Mouse (Mus musculus) cerebellum, adult 18-20 months (tissue): ENCODE measurements around the gene Igsf9b.

Experiments
- DNase-seq, 2 experiments: peaks; one replicate each; pipeline ENCODE4 v3.0.0; 2021

The Igsf9b gene

DNA sequence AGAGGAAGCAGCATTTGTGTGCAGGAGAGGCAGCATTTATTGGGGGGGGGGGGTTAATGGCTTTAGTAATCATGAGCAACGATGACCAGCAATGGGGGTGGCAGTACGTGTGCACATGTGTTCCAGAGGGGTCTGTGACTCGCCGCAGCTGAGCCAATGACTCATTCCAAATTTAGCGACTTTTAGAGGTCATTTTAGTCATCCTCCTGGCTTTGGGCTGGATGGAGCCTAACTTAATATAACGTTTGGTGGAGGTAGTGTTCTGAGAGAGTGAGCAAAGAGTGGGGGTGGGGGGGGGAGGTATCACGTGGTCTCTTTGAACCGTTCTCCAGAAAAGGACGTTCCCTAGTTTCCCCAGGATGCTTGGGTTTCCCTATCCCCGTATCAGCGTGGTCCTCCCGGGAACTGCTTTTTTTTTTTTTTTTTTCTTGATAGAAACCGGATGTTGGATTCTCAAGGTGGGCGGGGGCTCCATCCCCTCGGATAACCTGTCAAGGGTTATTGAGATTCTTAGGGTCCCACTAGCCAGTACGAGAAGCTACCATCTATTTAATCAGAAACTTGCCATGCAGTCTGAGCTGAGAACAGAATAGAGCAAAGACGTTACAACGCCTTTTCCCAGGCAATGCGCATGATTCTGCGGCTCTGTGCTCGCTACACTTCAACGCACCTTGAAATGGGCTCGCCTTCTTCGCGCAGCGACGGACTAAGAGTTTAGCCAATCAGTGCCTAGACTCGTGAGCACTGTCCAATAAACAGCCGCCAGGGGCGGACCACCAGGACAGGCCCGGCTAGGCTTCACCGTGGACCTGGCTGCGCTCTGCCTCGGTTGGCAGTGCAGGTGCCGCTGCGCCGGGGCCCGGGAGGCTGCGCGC, at the start of gene Igsf9b:
Gene Igsf9b, plus strand, starts transcription at position 794 of the 875 bp plus-strand sequence.
- DNase-seq = peak; percentile 97 to 99

DNA sequence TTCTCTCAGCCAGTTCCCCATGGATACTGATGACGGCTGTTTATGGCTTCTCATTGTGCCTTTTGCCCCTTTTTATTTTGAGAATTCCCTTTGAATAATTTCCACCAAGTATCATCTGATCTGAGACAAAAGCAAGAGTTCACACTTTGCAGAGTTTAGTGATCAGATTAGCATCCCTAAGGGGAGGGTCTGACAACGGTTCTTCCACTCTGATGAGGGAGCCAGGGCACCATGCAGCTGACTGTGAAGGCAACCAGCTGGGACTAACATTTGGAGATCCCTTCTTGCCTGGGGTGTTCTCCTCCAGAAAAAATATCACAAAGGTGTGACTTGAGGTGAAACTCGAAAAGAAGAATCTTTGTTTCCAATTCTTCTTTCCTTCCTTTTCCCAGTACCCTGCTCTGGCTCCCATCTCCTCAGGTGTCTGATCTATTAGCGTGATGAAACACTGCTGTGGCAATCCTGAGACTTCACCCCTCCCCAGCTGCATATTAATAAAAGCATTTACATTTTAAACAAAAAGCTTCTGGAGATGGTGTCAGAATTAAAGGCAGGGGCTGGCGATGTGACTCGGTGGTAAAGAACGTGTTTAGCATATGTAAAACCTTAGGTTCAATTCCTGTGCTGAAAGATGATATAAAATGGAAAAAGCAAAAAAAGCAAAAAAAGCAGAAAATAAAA, 46.8 kb upstream of the Igsf9b start:
- DNase-seq = no peak

DNA sequence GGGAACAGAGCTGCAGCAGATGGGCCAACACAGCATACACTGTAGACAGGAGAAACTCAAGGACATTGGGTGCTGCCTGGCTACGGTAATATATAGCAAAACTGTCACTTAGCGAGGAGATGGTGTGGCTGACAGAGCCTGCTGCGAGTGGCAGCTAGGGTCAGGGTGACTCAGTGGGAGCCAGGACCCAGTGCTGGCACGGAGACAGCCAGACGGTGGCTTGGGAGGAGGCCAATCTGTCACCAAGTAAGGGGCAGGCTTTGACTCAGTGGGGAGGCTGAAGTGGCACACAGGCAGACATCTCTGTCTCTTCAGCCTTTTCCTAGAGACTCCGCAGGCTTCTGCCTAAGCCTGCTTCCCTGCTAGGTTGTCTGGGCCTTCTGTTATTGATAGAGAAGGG, 42.5 kb upstream of the Igsf9b start:
- peak; percentile 71 to 73 for DNase-seq

DNA sequence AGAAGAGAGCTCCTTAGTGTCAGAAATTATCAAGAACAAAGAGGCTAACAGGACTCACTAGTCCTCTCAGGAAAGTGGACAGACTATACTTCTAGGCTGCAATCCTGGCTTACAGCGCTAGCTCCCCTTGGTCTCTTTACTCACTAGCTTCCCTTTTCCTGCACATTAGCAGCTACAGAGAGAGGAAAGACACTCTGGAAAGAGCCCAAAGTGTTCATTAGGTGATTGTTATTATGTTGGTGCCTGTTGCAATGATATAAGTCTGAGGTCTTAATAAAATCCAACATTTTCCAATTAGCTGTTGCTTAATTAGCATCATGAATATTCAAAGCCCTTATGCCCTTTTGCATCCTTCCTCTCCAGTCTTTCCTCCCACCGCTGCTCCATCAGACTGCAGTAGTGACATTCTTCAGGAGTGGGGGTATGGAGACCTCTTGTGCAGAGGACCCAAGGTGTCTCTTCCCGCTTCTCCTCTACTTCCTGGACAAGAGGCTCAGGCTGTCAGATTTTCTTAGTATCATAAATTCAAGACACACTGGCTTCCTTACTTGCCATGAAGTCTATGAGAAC, 38.5 kb upstream of the Igsf9b start:
- DNase-seq = no peak

DNA sequence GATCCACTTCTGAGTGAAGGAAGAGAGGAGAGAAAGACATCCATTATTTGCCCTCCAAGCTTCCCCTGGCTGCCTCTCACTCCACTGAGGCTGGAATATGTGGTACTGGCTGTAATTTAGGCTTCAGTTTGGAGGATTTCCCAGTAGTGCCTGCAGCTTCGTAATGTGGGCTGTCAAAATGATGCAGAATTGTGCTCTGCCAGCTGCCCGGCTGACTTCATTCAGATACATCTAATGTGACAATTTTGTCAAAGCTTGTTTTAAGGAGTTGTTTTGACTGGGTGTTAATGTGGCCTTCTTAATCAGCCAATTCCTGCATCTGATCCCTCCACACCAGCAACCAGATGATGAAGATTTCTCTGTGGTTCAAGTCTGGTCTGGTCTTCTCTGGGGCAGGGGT, 37.1 kb upstream of the Igsf9b start:
- DNase-seq = no peak

DNA sequence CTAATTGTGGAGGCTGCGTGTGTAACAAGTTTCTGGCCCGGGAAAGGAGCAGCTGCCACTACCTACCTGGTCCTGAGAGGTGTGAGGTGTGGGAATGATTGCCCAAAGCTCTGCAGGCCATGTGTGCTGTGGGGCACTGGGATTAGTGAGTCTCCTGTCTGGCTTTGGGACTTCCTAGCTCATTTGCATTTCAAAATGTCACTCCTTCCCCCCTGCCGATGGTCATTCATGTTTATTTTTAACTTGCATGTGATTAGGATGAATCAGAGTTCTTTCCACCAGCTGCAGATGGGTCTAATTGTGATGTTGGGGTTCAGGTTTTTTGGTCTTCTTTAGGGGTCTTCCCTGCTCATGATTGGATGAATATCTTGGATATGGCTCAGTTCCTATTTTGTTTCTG, 34.0 kb upstream of the Igsf9b start:
- no peak for DNase-seq

DNA sequence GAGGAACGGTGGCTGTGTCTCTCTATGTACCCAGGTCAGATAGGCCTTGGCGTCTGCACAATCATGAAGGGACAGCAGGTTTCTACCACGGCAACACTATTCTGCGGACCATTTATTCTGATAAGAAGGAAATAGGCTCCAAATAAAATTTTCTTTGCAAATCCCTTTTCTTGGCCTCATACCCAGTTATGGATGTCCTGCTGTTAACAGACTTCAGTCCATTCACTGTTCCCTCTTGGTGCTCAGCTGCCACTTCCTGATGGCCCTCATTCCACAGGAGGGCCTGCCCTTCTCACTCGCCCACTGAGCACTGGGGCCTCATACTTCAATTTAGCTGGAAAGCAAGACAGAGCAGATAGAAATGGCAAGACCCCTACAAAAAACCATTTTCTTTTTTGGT, 31.1 kb upstream of the Igsf9b start:
- no peak for DNase-seq

DNA sequence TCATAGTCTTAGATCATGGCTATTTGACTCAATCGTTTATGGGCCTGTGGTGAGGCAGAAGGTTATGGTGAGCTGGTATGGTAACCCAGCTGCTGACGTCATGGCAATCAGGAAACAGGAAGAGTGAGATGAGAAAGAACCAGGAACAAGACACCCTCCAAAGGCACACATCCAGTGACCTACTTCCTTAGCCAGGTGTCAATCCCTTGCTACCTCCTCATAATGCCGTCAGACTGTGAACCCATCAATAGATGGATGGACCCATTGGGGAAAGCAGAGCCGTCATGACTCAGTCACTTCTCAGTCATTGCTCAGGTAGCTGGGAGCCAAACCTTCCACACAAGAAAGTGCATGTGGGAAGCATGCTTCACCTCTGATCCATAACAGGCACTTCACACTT, 30.5 kb upstream of the Igsf9b start:
- DNase-seq = no peak

DNA sequence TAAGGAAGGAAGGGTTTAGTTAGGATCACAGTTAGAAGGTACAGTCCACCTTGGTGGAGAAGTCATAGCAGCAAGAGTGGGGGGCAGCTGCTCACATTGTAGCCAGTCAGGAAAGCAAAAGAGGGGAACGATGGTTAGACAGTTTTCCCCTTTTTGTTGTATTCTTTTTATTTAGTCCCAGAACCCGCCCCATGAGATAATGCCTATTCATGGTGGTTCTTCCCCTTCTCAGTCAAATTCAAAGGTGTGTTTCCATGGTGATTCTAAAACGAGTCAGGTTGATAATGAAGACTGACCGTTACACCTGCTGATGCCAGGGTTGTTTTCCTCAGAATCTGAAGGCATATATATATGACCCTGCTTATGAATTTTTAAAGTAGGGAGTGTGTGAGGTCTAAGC, 29.7 kb upstream of the Igsf9b start:
- no peak for DNase-seq

DNA sequence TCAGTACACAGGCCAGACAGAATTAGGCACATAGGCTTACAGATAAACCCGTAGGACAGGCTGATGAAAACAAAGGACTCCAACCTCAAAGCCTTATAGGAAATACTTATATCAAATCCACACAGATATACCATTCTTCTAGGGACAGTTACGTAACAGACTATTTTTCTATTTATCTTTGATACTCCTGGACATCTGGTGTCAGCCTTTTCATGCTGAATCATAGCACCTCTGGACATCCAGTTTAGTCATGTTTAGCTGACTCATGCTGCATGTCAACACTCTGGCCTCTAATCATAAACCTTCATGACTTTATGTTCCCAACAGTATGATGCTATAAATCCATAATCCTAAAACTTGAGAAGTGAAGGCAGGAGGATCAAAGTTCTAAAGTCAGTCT, 29.1 kb upstream of the Igsf9b start:
- no peak for DNase-seq

DNA sequence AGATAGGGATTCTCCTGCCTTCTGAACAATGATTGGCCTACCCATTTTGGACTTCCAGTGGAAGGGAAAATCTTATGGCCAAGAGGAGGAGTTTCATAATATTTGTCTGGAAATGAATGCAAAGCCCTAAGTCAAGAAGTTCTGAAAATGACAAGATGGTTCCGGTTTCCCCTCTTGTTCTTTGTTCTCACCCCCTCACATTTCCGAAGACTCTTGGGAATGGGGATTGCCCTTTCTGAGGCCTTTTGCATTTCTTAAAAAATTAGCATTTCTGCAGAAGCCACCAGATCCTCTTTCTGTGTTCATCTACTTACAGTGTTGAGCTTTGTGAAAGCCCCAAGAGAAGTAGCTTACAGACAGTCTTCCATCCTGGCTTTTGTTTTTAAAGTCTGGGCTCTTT, 27.1 kb upstream of the Igsf9b start:
- DNase-seq = no peak

DNA sequence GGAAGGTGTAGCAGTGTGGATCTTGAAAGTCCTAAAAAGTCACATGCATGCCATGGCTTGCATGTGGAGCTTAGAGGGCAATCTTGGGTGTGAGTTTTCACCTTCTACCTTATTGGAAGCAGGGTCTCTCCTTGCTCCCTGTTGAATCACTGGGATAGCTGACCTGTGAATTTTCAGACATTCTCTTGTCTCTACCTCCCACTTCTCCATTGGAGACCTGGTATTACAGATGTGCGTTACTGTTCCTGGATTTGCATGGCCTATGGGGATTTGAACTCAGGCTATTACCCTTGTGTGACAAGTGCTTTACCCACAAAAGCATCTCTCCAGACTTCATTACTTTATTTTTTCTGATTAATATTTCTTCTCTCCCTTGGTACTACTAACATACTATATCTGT, 26.1 kb upstream of the Igsf9b start:
- no peak for DNase-seq

DNA sequence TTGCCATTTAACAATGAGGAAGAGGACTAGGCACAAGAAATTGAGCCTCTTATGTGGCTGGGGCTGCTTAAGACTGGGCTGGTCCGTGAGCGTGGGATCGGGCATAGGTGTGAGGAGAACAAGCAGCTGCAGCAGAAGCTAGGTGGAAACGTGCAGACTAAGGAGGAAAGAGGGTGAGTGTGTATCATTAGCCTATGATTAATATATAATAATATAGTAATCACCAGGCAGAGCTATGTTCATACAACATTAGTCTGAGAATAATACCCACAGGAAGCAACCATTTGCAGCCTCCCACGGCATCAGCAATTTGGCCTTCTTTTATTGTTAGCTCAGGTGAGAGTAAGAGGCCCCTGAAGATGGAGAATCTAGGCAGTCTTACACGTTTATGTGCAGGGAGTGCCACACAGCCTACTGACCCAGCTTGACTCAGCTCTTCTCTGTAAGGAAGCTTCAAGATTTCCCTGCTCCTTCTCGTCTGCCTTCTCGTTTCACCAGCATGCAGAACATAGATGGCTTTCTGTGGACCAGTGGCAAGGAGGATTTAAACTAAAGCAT, 22.6 kb upstream of the Igsf9b start:
- no peak for DNase-seq

DNA sequence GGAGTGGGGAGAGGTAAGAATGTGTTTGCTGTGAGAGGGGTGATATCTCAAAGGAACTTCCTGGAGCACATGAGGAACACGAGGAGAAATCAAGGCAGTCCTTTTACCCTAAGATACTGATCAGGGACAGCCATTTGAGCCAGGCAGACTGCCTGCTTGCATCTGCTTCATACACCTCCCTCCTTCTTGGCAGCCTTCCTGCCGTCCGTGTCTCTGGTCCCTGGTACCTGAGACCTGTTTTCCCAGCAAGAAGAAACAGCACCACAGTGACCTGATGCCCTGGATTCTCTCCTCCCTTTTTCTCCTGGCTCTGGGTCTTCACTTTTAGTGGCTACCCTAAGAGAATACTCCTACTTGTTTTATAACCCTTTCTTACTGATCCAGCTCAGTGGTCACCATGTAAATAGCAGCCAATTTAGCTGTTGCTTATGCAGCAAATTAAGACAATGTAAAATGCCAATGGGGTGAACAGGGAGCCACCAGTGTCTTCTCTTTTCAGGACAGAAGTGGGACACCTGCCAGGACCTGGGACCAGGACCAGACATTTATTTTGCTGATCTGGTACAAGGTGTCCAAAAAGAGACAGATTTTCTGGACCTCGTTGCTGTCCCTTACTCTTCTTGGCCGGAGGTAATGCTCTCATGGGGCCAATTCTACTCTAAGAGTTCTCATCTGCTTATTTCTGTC, 21.5 kb upstream of the Igsf9b start:
- DNase-seq = peak; percentile 75 to 78

DNA sequence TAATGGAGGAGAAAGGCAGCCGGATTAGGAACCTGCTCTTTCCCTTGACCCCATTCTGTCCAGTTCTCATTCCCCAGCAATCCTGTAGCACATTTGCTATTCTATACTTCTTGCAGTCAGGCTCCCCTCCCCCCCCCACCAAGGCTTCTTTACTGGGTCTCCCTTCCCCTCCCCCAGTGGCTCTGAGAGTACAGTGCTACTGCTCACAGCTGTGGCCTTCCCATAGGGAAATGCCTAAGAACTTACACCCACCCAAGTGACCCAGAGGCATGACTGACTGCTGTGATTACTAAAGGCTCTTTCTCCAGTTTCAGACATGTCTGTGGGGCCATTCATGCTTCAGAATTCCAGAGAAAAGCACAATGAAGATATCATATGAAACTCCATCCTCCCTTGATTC, 20.0 kb upstream of the Igsf9b start:
- DNase-seq = no peak

DNA sequence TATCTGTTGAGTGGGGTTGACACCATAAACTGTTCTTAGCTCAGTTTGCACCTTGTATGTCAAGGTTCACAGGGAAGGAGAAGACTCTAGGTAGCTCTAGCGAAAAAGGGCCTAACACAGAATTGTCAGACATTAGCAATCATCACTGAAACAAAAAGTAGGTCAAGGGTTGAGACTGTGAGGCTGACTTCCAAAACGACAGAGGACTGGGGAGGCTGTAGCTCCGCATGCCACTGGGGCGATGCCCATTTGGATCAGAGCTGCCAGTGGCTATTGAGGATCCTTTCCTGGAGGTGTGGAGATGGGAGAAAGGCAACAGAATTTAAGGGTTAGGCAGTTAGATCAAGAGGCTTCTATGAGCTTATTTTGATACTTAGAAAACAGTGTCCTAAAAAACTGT, 18.0 kb upstream of the Igsf9b start:
- DNase-seq = peak; percentile 79 to 90

DNA sequence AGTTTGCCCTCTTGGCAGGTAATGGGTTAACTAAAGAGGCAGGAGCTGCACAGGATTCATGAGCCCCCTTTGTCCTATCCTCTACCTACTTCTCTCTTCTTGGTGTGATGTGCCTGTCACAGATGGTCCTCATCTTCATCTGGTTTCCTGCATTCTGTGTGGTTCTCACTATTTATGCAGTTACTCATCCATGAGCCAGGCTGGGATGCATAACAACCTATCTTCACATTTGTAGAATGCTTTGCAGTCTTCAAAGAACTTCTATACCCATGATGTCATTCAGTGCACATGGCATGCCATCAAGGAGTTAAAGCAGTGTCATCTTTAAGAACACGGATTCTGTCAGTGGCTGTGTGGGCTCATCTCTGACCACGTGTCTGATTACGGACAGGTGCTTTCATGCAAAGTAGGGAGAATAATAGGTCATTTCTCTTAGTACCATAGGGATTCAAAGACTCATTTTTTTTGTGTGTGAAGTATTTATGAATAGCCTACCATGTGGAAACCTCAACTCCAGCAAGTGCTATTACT, 13.2 kb upstream of the Igsf9b start:
- DNase-seq = no peak

DNA sequence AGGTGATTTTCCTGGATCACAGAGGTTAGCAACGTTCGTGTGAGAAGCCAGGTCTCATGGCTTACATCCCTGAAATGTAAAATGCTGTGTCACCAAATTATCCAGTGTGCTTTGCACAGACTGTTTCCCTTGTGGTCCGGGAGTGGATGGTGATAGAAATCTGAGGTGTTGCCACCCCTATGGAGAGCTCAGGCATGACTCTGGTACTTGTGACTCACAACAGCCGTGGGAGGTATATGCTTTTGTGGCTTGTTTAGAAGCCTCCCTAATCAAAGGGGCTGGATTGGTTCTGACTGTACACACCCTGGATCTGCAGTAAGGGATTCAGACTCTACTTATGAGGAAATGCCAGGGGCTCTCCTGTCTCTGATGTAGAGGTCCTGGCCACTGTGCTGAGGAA, 12.7 kb upstream of the Igsf9b start:
- no peak for DNase-seq

DNA sequence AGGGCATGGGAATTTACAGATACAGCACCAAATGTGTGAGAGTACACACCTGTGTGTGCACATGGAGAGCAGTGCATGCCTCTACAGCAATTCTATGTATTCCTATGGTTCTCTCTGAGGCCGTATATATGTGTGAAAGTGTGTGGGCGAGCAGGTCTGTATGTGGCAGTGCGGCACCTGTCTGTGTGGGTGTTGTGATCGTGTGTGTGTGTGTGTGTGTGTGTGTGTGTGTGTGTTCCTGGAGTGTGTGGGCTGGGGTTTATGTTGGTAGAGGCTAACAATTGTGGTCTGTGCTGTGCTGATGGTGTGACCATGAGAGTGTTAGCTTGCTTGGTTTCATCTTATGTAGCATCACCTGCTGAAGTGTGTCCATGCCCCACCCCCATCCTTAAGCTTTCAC, 12.1 kb upstream of the Igsf9b start:
- DNase-seq = no peak

DNA sequence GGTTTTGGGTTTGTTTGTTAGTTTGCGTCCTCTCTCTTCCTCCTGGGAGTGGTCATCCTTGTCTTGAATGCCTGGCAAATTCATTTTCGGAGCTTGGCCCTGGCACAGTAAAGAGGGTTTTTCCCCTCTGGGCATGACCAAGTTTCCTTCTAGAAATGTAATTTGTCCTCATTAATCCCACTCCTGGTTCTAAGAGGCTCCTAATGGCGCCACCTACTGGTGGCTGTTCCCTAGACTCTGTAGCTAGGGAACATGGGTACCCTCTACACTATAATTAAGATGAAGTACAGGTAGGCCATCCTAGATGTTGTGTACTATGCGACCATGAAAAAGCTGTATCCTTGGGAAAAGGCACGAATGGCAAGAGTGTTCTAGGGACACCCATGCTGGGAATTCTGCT, 11.6 kb upstream of the Igsf9b start:
- DNase-seq = peak; percentile 76 to 83

DNA sequence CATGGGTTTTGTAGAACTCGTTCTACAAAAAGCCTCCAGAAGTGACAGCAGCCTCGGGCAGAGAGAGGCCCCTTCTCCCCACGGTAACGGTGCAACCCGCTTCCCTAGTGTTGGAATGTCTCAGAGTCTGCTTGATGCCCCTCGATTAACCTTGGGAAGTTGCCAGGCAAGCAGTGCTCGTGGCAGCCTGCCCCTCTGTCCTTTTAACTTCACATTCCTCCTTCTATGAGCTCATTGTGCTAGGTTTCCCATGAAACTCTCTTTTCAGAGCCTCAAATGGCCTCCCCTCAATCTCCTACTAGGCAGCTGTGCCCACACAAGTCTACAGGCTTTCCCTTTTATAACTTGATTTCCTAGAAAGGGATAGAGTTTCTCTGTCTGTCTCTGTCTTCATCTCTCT, 10.6 kb upstream of the Igsf9b start:
- DNase-seq = no peak

DNA sequence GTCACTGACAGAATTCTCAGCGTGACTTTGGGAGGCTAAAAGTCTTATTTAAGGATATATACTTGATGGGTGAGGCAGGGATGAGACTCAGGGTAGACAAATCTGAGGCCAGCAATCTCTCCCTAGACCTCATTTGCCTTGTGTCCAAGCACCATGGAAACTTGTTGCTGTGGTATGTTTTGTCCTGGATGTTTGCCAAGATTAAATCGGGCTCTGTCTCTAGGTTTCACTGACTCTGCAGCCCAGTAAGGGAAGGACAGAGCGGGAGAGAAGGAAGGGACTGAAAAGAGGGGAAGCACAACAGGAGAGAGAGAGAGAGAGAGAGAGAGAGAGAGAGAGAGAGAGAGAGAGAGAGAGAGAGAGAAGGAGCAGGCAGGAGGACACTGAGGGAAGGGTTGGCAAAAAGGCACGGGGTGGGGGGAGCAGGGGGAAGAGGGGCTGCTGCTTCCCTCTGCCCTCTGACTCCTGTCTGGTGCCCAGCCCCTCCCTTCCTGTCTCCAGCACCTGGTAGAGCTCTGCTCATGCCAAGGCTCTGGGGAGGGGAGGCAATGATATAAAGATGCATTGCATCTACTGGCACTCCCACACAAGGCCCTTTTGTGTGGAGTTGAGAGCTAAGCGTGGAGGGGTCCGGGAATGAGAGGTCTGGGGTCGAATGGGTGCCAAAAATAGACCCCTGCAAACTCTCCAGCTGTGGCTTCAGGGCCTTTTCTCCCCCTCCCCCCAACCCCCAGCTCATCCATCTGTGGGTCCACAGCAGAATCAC, 9.3 kb upstream of the Igsf9b start:
- no peak for DNase-seq
